Mouse (Mus musculus): Measurements from ENCODE around the gene 4930562C15Rik. TPM values are rescaled to one million over a fixed set of nuclear protein-coding genes. Genes with fewer than 3 reads are reported as not detected.

The 4930562C15Rik gene
- total and polyA plus RNA-seq, 3 experiments: 0.12 to 0.21 TPM; not detected in 1

DNA sequence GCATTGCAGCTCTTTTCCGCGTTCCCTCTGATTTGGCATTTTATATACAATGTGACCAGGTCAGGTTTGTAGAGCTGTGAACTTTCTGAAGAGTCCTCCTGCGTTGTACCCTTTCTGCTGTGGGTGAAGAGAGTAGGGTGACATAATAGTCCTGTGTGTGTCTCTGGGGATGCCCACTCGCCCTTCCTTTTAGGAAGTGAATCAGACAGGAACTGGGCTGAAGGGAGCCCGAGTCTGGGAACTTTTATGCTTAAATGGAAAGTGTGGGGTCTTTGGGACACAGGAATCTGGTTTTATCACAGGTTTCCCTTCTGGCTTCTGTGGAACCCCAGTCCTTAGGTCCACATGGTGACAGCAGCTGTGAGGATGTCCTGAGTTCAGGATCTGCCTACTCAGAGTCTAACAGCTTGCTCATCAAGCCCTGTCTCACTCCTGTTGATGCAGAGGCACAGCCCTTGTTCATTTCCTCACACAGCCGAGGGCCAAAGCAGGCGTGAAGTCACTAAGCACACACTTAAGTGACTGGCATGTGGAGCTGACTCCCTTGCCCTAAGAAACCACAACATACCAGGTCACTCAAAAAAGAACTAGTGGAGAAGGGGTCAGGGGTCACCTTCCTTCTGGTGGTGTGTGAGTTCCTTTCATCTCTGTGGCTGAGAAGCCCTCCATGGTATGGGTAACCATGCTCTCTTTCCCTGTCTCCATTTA, 59.1 kb downstream of the 4930562C15Rik start (continued):
- TF ChIP-seq MAZ (IDR thresholded peaks at IDR 0.05; ENCODE audit: low read depth, low read length): no peak

DNA sequence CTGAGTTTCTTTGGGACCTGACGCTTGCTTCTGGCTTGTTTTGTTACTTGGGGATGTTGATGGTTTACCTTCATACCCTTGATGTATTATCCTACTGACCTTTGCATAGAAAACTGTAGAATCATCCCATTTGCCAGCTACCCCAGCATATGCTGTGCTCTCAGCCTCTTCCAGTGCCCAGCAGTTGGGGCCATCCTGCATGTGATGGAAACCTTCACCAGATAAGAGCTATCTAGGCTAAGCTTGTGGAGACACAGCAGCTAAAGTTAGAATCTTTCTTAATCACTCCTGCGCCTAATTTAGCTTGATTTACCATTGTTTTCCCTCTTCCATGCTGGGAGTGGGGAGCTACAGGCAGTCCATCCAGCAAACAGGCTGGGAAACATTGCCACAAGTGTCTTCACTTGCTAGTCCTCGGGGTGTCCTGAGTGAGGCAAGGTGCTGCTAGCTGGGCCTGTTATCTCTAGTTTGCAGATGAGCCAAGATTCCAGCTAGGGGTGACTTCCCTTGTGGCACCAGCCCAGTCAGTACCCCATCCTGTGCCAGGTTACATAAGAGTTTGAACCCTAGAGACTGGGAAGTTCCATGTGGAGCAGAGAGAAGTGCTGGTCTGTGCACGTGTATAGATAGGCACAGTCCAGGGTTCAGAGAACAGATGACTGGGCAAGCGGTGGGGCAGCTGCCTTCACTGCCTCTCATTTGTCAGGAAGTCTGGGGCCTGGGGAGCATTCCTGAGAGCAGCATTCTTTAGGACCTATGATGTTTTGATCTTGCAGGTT, 61.2 kb downstream of the 4930562C15Rik start:
- Histone ChIP-seq H3K27ac (ENCODE audit: control insufficient read depth, low read depth, low read length) (peak overlapping the region; percentile 45), H3K27me3 (ENCODE audit: control insufficient read depth in 1 of 2, insufficient read depth in 2 of 2, low read length in 2 of 2) (no peaks in the 10 kb centered on the region), H3K4me3 (ENCODE audit: control insufficient read depth in 1 of 2, insufficient read depth in 1 of 2, low read depth in 2 of 2, low read length in 2 of 2) (no peak overlapping the region), H3K9me3 (replicated peaks; ENCODE audit: insufficient read depth, low read length) (no peaks in the 10 kb centered on the region), H3K79me2 (ENCODE audit: control insufficient read depth, insufficient read depth, low read length, poor library complexity) (no peaks in the 10 kb centered on the region), H3K36me3 (ENCODE audit: control insufficient read depth in 1 of 2, insufficient read depth in 2 of 2, low read length in 2 of 2) (peaks cover 0 to 15% of the 10 kb centered on the region in 2 experiments; a peak in 3 of 4 replicates), H3K4me1 (ENCODE audit: control insufficient read depth in 1 of 2, insufficient read depth in 2 of 2, low read length in 2 of 2) (peaks cover 10 to 19% of the 10 kb centered on the region in 2 experiments), H3K9ac (ENCODE audit: control insufficient read depth, low read depth, low read length, poor library complexity, severe bottlenecking) (no peak overlapping the region)
- TF ChIP-seq ZKSCAN1 (IDR thresholded peaks at IDR 0.05; ENCODE audit: low read depth, low read length) (no peak), CHD2 (IDR thresholded peaks at IDR 0.05; ENCODE audit: low read length) (no peak), GABPA (IDR thresholded peaks at IDR 0.05; ENCODE audit: low read depth, low read length) (no peak), UBTF (IDR thresholded peaks at IDR 0.05; ENCODE audit: borderline replicate concordance, insufficient read depth, low read depth, low read length) (no peak), CTCF (IDR thresholded peaks at IDR 0.05 in 2 of 3, conservative IDR thresholded peaks at IDR 0.05 in 1 of 3; ENCODE audit: control insufficient read depth in 1 of 3, insufficient read depth in 1 of 3, low read depth in 2 of 3, low read length in 3 of 3, poor library complexity in 1 of 3, severe bottlenecking in 1 of 3) (no peak), TCF12 (IDR thresholded peaks at IDR 0.05; ENCODE audit: low read depth, low read length) (peak; percentile 64), GATA1 (IDR thresholded peaks at IDR 0.05; ENCODE audit: low read depth, low read length) (peak; percentile 60), BHLHE40 (IDR thresholded peaks at IDR 0.05; ENCODE audit: borderline replicate concordance, low read depth, low read length) (peak; percentile 71), E2F4 (IDR thresholded peaks at IDR 0.05; ENCODE audit: borderline replicate concordance, low read depth, low read length) (no peak), TAL1 (IDR thresholded peaks at IDR 0.05; ENCODE audit: low read length) (peak; percentile 84), JUND (IDR thresholded peaks at IDR 0.05; ENCODE audit: low read depth, low read length) (no peak), RCOR1 (IDR thresholded peaks at IDR 0.05; ENCODE audit: low read depth, low read length) (peak; percentile 42), MEF2A (IDR thresholded peaks at IDR 0.05; ENCODE audit: extremely low read depth, insufficient replicate concordance, low read depth, low read length, poor library complexity, severe bottlenecking) (peak; percentile 81; the same call in 1 of the 2 replicates), USF1 (IDR thresholded peaks at IDR 0.05; ENCODE audit: low read depth, low read length) (no peak), MAFK (IDR thresholded peaks at IDR 0.05; ENCODE audit: borderline replicate concordance, low read depth, low read length) (no peak), MYC (IDR thresholded peaks at IDR 0.05; ENCODE audit: low read depth, low read length) (0 out of 2 replicates have a peak, but pooled peaks have one; percentile 40), MXI1 (IDR thresholded peaks at IDR 0.05; ENCODE audit: low read depth, low read length) (peak; percentile 44; the same call in 1 of the 2 replicates), POLR2A (IDR thresholded peaks at IDR 0.05; ENCODE audit: control insufficient read depth in 1 of 2, insufficient read depth in 1 of 2, low read depth in 1 of 2, low read length in 2 of 2, poor library complexity in 1 of 2) (no peak), EP300 (IDR thresholded peaks at IDR 0.05; ENCODE audit: low read depth in 1 of 2, low read length in 2 of 2) (peak in 1 of 2 experiments; percentile 52; a peak in 1 of 4 replicates), MAX (IDR thresholded peaks at IDR 0.05; ENCODE audit: low read length) (peak; percentile 45; the same call in 1 of the 2 replicates), SIN3A (IDR thresholded peaks at IDR 0.05; ENCODE audit: low read length) (peak; percentile 36; the same call in 1 of the 2 replicates)
- peak; percentile 75 for DNase-seq (ENCODE audit: low read depth, low spot score)
